Mouse (Mus musculus) layer of hippocampus, adult 18-20 months (tissue): Measurements from ENCODE around the gene Sept9. TPM values are rescaled to one million over a fixed set of nuclear protein-coding genes. Genes with fewer than 3 reads are reported as not detected.

Experiments used
- DNase-seq, 2 experiments: peaks; one replicate each; pipeline ENCODE4 v3.0.0; 2022; ENCODE audit warnings: low spot score in 2 of 2
- total RNA-seq, 2 experiments: library from RNA; stranded (reverse); gene quantifications; 2 replicates each; pipeline ENCODE4 v1.2.3; 2021

The Sept9 gene
- total RNA-seq, 2 experiments from 2014 or later, result 121 to 122 TPM

GRCm38 (mm10) chr11:117284721-117285605, 85.5 kb downstream of the Sept9 start:
- no peak for DNase-seq

GRCm38 (mm10) chr11:117285606-117285931, 86.1 kb downstream of the Sept9 start:
- DNase-seq, result no peak

DNA sequence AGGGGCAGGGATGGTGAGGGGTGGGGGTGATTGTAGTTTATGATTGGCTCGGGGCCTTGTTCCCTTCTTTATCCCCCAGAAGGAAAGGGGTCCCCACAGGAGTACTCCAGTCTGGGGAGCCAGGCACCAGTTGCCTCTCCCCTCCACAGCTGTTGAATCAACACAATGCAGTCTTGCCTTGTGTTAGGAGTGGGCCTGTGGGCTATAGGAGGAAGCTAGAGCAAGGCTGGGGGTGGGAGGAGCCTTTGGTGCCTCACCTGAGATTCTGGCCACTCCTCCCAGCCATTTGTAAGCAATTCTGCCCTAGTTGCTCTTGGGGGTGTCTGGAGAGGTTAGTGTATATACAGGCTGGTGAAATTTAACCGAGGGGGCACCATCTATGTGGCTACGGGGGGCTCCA, 88.3 kb downstream of the Sept9 start:
- no peak for DNase-seq

GRCm38 (mm10) chr11:117288765-117289164, 89.3 kb downstream of the Sept9 start:
- no peak for DNase-seq

- no peak for DNase-seq
Measured at GRCm38 (mm10) chr11:117291271-117292059, 92.0 kb downstream of the Sept9 start.

DNA sequence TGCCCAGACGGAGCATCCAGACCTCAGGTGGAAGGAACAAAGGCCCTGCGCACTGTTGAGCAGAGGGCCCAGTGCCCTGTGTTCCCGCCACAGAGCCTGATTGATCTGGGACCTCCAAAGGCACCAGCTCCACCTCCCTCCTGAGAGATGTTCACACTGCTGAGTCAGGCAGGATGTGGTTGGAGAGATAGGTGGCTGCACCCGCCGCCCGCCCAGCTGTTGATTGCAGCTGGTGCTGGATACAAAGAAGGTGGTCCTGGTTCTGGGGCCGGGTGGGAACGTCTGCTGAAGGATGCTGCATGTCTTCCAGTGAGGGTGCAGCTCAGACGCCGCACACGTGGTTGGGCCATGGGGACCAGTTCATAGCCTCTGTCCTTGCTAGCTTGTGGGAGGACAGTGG, 93.0 kb downstream of the Sept9 start:
- DNase-seq, result no peak

DNA sequence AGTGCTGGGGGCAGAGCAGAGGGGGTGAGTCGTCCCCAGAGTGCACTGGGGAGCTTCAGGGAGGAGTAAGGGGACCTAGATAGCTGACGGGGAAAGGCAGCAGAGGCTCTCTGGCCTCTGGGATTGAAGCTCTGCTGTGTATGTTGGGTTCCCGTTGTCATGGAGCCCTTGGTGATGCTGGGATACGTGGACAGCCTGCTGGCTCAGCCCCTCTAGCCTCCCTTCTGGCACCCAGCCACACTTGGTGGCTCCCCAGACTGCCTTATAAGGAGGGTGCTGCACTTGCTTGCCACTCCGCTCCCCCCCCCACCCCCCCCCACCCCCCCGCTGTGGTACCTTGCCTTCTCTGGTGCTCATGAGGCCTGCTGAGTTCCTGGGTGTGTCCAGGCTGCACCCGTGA, 95.8 kb downstream of the Sept9 start:
- no peak for DNase-seq

GRCm38 (mm10) chr11:117296116-117296499, 96.6 kb downstream of the Sept9 start:
- DNase-seq, result no peak

DNA sequence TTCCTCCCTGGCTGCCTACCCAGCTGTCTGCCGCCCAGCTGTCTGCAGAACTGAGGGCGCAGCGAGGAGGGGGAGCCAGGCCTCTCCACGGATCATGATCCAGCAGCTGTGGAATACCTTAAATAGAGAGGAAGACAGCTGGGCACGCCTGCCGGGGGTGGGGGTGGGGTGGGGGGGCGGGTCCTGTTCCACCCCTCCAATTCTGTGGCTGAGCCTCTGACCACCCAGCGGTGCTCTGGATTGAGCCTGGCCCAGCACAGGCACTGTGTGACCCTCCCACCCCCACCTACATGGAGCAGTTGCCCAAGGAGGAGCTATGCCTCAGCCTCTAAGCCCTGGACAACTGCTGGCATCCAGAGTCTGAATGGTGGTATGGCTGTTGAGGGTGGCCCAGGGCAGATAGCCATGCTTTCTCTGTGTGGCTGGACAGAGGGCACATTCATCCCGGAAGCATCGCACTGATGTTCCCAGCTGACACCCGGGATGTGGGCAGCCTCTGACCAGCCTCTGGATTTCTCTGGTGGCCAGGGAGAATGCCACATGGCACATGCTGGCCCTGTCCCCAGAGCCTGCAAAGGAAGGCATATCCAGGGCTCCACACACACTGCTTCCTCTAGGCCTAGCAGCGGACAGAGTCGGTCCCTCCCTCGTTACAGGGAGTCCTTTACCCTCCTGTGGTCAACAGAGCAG, 97.2 kb downstream of the Sept9 start:
- DNase-seq, result peak in 1 of 2 experiments; percentile 45

DNA sequence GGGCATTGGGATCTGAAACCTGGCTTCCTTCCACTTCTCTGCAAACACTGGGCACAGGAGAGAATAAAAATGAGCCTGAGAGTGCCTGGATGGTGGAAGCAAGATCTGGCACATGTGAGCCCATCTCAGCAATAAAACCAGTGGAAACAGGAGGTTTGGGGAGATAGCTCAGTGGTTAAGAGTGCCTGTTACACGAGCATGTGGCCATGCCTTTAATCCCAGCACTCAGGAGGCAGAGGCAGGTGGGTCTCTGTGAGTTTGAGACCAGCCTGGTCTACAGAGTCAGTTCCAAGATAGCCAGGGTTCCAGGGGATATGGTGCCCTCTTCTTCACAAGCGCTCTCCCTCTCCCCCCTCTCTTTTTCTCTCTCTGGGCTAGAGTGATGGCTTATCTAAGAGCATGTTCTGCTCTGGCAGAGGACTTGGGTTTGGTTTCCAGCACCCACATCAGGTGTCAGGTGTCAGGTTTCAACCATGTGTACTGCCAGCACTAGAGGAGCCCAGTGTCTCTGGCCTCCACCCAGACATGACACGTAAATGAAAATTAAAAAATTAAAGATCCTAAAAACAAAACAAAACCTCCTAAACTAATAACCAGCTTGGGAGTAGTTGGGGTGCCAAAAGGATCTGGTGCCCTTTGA, 97.8 kb downstream of the Sept9 start:
- no peak for DNase-seq

GRCm38 (mm10) chr11:117299741-117300140, 100.3 kb downstream of the Sept9 start:
- DNase-seq, result no peak

GRCm38 (mm10) chr11:117300809-117301208, 101.3 kb downstream of the Sept9 start:
- DNase-seq, result no peak

DNA sequence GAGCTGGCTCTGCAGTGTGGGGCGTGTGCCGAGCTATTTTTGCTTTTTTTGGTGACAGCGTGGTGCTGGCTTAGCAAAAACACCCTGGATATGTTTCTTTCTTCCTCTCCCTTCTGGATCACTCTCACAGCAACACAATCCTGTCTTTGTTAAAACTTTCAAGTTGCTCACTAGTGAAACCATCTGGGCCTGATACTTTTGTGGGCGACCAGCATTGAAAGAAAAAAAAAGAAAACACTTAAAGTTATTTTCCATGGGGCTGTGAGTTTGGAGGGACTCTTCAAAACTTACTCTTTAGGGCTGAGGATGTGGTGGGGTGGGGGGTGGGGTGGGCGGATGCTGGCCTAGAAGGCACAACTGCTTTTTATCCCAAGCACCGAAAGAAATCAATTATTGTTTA, 102.3 kb downstream of the Sept9 start:
- peak in 1 of 2 experiments; percentile 38 for DNase-seq

GRCm38 (mm10) chr11:117302371-117302770, 102.9 kb downstream of the Sept9 start:
- DNase-seq, result no peak

DNA sequence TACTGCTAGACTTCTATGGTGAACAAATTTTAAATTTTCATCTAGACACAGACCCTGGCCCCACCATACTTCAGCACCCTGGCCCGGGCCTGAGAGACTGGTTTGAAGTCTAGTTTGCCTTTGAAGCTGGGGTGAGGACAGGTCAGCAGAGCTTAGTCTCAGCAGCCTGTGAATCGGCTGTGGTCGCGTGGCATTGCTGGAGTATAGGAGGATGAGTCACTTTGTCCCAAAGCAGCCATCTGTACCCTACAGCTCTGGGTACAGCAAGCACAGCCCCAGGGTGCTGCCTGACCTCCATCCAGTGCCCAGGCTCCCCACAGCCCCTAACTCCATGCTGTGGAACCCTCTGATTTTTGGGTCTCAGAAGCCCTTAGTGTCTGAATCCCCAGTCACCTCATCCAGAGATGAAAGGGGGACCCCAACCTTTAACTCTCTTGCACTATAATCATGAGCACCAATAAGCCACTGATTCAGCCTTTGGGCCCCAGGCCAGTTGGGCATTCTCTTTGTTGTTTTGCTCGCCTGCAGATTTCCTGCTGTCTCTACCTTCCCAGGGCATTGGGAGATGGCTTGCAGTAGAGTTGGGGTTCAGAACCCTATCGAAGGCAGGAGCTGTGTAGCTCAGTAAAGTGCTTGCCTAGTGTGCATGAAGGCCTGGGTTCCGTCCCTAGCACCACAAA, 106.2 kb downstream of the Sept9 start:
- no peak for DNase-seq

DNA sequence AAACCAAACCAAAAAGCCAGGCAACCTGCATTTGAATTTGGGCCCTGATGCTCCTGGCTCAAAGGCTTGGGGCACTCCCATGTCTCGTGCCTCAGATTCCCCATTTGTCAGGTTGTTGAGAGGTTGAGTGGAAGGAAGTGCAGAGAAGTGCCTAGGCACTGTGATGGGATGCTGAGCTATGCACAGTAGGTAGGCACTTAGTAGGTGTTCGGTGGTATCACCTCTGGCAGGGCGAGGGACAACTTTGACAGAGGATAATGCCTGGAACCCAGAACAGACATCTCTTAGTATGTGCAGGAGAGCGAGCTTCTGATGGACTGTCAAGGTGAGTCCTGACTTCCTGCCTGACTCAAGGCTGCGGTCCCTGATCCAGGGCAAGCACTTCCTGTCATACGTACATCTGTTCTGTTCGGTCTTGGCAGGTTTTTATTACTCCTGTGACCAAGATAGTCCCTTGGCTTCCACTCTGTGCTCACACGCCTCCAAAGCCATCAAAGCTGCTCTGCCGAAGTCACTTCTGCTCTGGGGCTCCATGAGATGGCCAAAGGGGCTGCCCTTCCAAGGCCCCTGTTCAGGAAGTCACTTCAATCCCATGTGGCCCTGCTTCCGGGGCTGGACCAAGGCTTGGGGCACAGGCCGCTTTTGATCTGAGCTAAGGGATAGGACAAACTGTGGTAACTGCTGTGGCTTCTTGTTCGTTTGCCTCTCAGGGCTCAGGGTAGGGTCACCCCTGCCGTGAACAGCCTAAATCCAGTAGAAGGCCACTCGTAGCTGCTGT, 107.0 kb downstream of the Sept9 start:
- DNase-seq, result no peak

DNA sequence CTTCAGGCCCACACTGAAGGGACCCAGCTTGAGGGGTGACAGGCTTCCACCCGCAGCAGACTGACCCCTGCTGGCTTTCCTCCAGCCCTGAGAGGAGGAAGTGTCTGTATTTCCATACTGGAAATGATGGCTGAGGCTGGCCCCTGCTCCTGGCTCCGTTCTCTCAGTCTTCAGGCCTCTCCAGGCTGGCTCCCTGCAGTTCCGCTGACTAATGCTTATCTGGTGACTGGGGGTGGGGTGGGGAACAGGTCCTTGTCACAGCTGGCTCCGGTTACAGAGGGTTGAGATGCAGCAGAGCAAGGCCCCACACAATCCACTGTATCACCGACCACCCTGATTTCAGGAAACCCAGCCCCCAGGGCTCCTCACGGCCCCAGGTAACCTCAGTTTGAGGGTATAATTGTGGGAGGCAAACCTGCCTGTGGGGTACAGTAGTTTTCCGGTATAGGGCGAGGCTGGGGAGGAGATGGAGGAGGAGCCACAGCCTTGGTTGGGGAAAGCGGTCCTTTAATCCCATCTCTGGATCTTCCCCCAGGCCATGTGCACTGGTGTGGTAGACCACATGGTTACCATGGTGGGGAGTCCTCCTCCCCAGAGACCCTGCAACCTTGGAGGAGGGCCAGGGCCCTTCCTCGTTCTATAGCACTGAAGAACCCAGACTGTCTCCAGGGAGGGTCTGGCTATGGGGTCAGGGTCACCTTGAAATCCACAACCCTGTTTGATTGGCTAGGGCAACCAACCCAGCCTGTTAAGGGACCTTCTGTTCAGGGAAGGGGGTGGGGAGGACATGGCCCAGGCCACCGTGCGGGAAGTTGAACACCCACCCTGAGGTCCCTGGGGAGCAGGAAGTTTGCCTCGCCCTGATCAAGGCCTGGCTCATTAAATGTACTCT, 108.7 kb downstream of the Sept9 start:
- no peak for DNase-seq

DNA sequence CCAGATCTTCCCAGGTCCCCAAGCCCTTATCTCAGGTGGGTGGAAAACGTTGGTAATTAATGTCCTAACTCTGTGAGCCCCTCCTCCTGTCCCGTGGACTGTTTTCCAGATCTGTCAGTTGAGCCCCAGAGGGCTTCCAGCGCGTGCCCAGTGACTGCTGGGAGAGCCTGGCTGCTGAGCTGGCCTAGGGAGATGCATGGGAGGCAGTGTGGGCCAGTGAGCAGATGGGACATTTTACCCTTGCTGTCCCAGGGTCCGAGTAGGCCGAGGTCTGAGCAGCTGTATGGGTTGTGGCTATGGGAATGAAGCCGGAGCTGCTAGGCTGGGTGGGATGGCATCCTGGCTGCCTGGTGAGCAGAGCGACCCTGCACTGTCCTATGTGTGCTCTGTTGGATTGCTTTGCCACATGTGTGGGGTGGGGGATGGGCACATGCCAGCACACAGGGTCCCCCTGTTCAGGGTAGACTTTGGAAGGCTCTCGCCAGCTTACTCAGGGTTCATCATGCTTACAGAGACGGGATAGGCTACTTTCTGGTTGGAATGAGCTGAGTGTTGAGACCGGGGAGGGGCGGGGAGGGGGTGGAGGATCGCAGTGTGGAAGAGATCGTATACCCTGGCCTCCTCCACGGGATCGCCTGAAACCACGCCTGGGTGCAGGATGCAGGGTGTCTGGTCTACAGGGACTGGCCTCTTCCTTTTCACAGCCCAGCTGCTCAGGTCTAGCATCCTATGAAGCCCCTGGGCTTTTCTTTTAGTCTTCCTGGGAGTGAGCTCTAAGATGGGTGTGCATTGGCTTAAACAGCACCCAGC, 109.9 kb downstream of the Sept9 start:
- DNase-seq, result no peak
